Mouse (Mus musculus) limb, embryonic 10.5 days (tissue): ENCODE data around the gene Rbm19. TPM values are rescaled to one million over a fixed set of nuclear protein-coding genes. Genes with fewer than 3 reads are reported as not detected.

ENCODE experiments used
- DNase-seq: peaks from one replicate; pipeline ENCODE4 v3.0.0-alpha.2; 2017; ENCODE audit warnings: low spot score
- H3K27ac ChIP-seq: fragments of 300-500 bp; sonication (generic); 2 replicates; pipeline ENCODE4 v1.5.1; 2016; ENCODE audit warnings: mild to moderate bottlenecking
- H3K27me3 ChIP-seq: fragments of 300-500 bp; sonication (generic); 2 replicates; pipeline ENCODE4 v1.6.1; 2016; ENCODE audit warnings: low read depth, mild to moderate bottlenecking; ENCODE audit not compliant: poor library complexity, severe bottlenecking
- H3K36me3 ChIP-seq: fragments of 300-500 bp; sonication (generic); 2 replicates; pipeline ENCODE4 v1.6.1; 2016; ENCODE audit warnings: mild to moderate bottlenecking, moderate library complexity
- H3K4me1 ChIP-seq: fragments of 300-500 bp; sonication (generic); 2 replicates; pipeline ENCODE4 v1.6.1; 2016
- H3K4me3 ChIP-seq: fragments of 300-500 bp; sonication (generic); 2 replicates; pipeline ENCODE4 v1.5.1; 2016; ENCODE audit warnings: mild to moderate bottlenecking, moderate library complexity
- H3K9me3 ChIP-seq: fragments of 300-500 bp; sonication (generic); replicated peaks from 2 replicates; pipeline ENCODE4 v1.6.1; 2016; ENCODE audit warnings: mild to moderate bottlenecking
- WGBS: fragments of 180-500 bp; shearing (Covaris S2); methylation state at CpG from one replicate; pipeline ENCODE4 v1.1.7; 2016; 5-methylcytosine and 5-hydroxymethylcytosine counted together
- polyA plus RNA-seq: library from polyadenylated mRNA; unstranded; fragments of >200 nt; fragmentation: Nextera tagmentation; extraction: Ambion mirVana; gene quantifications from 2 replicates; pipeline ENCODE4 v1.2.1, GENCODE M21; 2016

The Rbm19 gene
- polyA plus RNA-seq, 1 experiment from 2014 or later: 37.4 TPM

- H3K4me1 ChIP-seq: peaks cover 14% of the 10 kb centered on the region
- no peaks in the 10 kb centered on the region for H3K9me3 ChIP-seq
- H3K36me3 ChIP-seq: peaks cover 72% of the 10 kb centered on the region
- no peak overlapping the region for H3K4me3 ChIP-seq
- 90% methylated on average over 5 of the region's 5 CpGs for WGBS
- peak overlapping the region; percentile 53 for H3K27ac ChIP-seq
- H3K27me3 ChIP-seq: no peaks in the 10 kb centered on the region
- no peak for DNase-seq
Observed at GRCm38 (mm10) chr5:120137038-120137437, 20.8 kb downstream of the Rbm19 start.

- Histone ChIP-seq H3K4me1 (peaks cover 14% of the 10 kb centered on the region), H3K27ac (0 out of 2 replicates have a peak overlapping the region, but pooled peaks have one; percentile 1), H3K27me3 (no peaks in the 10 kb centered on the region), H3K36me3 (peaks cover 72% of the 10 kb centered on the region), H3K9me3 (no peaks in the 10 kb centered on the region), H3K4me3 (no peak overlapping the region)
- 88% methylated on average over 1 of the region's 1 CpGs for WGBS
- DNase-seq: no peak
Observed at GRCm38 (mm10) chr5:120137846-120138245, 21.6 kb downstream of the Rbm19 start.

- Histone ChIP-seq H3K27ac (0 out of 2 replicates have a peak overlapping the region, but pooled peaks have one; percentile 1), H3K36me3 (peaks cover 72% of the 10 kb centered on the region), H3K4me3 (no peak overlapping the region), H3K9me3 (no peaks in the 10 kb centered on the region), H3K4me1 (peaks cover 14% of the 10 kb centered on the region), H3K27me3 (no peaks in the 10 kb centered on the region)
- DNase-seq: no peak
- WGBS: 92% methylated on average over 3 of the region's 3 CpGs
Observed at GRCm38 (mm10) chr5:120138406-120138805, 22.1 kb downstream of the Rbm19 start.

DNA sequence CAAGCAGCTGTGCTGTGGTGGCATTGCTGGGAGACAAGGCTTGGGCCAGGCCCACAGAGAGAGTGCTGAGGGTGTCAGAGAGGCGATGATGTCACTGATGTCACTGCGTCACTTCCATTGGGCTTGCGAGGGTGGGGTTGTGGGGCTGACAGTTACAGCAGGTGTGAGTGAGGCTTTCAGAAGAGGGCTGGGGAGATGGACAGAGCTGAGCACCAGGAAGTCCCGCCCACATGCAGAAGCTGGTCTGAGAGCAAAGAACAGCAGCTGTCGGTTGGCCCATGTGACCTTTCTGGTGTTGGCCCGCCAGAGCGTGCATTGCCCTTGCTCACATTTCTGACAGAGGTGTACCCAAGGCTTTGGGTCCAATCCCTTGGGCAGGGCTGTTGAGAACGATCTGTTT, 23.0 kb downstream of the Rbm19 start:
- peaks cover 76% of the 10 kb centered on the region for H3K36me3 ChIP-seq
- WGBS: 64% methylated on average over 8 of the region's 8 CpGs
- no peaks in the 10 kb centered on the region for H3K9me3 ChIP-seq
- no peaks in the 10 kb centered on the region for H3K27me3 ChIP-seq
- H3K27ac ChIP-seq: 0 out of 2 replicates have a peak overlapping the region, but pooled peaks have one; percentile 12
- no peak for DNase-seq
- H3K4me1 ChIP-seq: peaks cover 14% of the 10 kb centered on the region
- H3K4me3 ChIP-seq: no peak overlapping the region

DNA sequence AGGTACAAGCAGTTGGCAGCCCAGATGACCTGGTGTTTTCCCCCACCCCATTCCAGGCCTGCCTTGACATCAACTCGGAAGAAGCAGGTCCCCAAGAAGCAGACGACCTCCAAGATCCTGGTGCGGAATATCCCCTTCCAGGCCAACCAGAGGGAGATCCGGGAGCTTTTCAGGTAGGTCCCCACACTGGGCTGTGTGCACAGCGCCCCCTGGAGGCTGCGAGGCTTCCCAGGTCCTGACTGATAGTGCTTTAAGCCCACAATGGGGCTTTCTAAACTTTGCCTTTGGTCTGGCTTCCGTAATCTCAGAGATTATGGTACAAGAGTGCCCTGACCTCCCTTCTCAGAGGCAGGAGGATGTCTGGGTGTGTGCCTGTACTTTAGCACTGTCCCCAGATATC, 27.7 kb downstream of the Rbm19 start:
- no peaks in the 10 kb centered on the region for H3K27me3 ChIP-seq
- WGBS: 62% methylated on average over 7 of the region's 7 CpGs
- peak; percentile 62 for DNase-seq
- peaks cover 88% of the 10 kb centered on the region for H3K36me3 ChIP-seq
- H3K27ac ChIP-seq: no peak overlapping the region
- peaks cover 22% of the 10 kb centered on the region for H3K4me1 ChIP-seq
- H3K4me3 ChIP-seq: no peak overlapping the region
- H3K9me3 ChIP-seq: no peaks in the 10 kb centered on the region

DNA sequence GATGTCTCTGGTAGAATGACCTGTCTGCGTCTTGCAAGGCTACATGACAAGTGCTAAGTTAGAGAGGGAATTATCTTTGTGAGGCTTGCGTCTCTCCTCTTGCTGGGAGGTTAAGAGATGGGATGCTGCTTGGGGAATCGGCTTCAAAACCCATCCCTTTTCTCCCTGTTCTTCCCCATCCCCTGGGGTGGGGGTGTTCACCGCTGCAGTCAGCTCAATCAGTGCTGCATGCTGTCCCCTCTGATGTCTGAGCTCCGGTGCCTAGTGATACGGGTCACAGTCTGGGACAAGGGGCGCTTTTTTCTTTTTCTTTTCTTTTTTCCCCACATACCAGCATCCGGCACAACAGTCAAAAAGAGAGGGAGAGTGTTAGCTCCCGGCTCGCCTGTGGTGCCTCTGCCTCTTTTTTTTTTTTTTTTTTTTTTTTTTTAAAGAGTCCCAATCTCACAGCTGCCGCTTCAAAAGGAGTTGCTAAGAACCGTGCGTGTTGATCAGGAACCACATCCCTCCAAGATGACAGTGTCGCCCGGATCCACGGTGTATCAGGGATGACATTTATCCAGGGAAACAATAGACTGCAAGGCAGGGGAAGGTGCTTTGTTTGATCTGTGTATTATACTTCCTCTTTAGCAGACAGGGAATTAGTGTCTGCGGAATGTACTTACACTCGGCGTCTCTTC, 29.2 kb downstream of the Rbm19 start:
- WGBS: 88% methylated on average over 19 of the region's 19 CpGs
- Histone ChIP-seq H3K4me3 (no peak overlapping the region), H3K27me3 (no peaks in the 10 kb centered on the region), H3K9me3 (no peaks in the 10 kb centered on the region), H3K36me3 (peaks cover 95% of the 10 kb centered on the region), H3K4me1 (peaks cover 17% of the 10 kb centered on the region), H3K27ac (no peak overlapping the region)
- no peak for DNase-seq

GRCm38 (mm10) chr5:120146051-120146385, 29.8 kb downstream of the Rbm19 start:
- Histone ChIP-seq H3K4me3 (no peak overlapping the region), H3K36me3 (peaks cover 95% of the 10 kb centered on the region), H3K27me3 (no peaks in the 10 kb centered on the region), H3K9me3 (no peaks in the 10 kb centered on the region), H3K4me1 (peaks cover 17% of the 10 kb centered on the region), H3K27ac (peak overlapping the region; percentile 61)
- DNase-seq: peak; percentile 66
- 67% methylated on average over 11 of the region's 11 CpGs for WGBS

DNA sequence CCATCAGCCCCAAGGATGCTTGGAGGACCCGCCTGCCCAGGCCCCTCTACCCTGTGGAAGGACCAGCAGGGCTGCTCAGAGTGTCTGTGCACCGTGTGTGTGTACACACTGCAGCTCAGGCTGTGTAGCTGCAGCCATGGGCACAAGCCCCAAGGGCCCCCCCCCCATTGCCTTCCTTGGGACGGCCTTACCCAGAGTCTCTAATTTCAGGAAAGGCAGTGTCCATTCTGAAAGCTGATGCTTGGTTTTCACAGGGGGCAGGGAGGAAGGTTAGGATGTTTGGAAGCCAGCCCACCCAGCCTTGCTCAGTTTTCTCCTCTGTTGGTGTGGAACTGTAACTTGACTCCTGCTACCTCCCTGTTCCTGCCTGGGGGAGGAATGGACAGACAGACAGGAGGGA, 30.6 kb downstream of the Rbm19 start:
- Histone ChIP-seq H3K27me3 (no peaks in the 10 kb centered on the region), H3K27ac (peak overlapping the region; percentile 61), H3K9me3 (no peaks in the 10 kb centered on the region), H3K4me1 (peaks cover 17% of the 10 kb centered on the region), H3K4me3 (no peak overlapping the region), H3K36me3 (peaks cover 94% of the 10 kb centered on the region)
- DNase-seq: peak; percentile 34
- 58% methylated on average over 3 of the region's 3 CpGs for WGBS

DNA sequence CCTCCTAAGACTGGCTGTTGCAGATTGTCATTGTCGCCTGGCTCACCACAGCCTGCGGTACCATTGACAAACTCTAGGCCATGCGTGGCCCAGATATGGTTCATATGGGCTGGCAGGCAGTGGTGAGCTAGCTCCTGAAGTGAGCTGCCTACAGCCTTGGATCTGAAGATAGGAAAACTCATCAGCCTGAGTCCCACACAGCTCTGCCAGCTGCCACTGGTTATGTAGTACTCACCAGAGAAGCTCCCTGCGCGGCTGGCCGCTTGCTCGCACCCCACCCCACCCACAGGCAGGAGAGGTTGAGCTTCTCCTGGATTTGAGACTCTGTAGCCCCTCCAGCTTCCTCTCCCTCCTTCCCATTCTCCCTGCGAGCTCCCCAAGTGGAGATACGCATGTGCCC, 32.0 kb downstream of the Rbm19 start:
- no peak overlapping the region for H3K27ac ChIP-seq
- H3K4me3 ChIP-seq: no peak overlapping the region
- DNase-seq: no peak
- H3K36me3 ChIP-seq: peaks cover 92% of the 10 kb centered on the region
- peaks cover 17% of the 10 kb centered on the region for H3K4me1 ChIP-seq
- H3K27me3 ChIP-seq: no peaks in the 10 kb centered on the region
- no peaks in the 10 kb centered on the region for H3K9me3 ChIP-seq
- WGBS: 91% methylated on average over 9 of the region's 9 CpGs

DNA sequence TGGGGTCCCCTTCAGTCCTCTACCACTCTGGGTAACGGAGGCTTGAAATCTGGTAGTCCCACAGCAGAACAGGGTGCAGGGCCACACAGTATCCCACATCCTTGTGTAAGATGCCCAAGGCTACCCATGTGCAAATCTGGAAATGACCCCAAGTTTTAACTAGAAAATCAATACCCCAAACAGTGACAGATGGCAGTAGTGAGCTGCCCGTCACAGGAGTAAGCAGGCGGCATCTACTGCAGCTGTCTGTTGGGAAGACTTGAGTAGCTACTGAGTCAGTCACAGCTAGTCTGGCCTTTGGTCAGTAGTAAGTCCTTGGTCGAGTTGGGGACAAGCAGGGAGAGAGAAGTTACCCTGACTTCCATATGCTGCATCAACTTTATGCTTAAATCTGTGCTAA, 34.9 kb downstream of the Rbm19 start:
- peaks cover 16% of the 10 kb centered on the region for H3K4me1 ChIP-seq
- no peak overlapping the region for H3K4me3 ChIP-seq
- H3K27ac ChIP-seq: no peak overlapping the region
- 81% methylated on average over 4 of the region's 4 CpGs for WGBS
- no peaks in the 10 kb centered on the region for H3K27me3 ChIP-seq
- DNase-seq: no peak
- no peaks in the 10 kb centered on the region for H3K9me3 ChIP-seq
- H3K36me3 ChIP-seq: peaks cover 74% of the 10 kb centered on the region

DNA sequence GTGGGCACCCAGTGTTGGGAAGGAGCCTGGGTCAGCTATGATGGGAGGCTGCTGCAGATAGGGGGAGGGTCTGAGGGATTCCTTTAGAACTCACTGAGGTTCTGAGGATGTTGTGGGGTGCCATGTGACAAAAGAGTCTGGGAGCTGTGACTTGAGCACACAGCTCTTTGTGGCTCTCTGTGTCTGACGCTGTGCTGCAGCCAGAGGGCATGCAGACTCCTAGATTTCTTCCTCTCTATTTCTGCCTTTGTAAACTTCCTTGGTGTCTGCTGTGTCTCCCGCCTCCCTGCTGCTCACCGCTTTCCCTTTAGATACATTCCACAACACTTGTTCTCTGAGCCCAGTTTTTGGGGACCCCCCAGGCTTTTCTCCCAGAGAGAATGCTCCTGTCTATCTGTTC, 36.9 kb downstream of the Rbm19 start:
- WGBS: 91% methylated on average over 3 of the region's 3 CpGs
- Histone ChIP-seq H3K9me3 (no peaks in the 10 kb centered on the region), H3K36me3 (peaks cover 55% of the 10 kb centered on the region), H3K27me3 (no peaks in the 10 kb centered on the region), H3K4me3 (no peak overlapping the region), H3K27ac (no peak overlapping the region), H3K4me1 (0 out of 2 replicates have a peak, but pooled peaks cover 10% of the 10 kb centered on the region)
- no peak for DNase-seq

DNA sequence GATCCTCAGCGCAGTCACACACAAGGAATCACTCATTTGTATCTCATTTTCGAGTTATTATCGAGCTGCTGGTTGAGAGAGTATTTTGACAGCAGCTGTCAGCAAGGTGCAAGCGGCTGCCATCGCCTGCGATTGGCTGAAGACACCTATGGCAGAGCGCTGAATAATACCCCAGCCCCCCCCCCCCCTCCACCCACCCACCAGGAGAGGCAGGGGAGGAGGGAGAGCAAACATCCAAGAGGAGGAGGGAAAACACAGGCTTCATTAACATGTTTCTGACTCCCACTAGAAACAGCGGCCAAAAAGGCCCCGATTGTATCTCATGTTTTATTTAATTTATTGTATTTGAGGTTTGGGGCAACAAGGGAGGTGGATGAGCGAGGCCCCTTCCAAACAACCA, 39.4 kb downstream of the Rbm19 start:
- Histone ChIP-seq H3K4me1 (0 out of 2 replicates have a peak, but pooled peaks cover 13% of the 10 kb centered on the region), H3K27me3 (no peaks in the 10 kb centered on the region), H3K27ac (no peak overlapping the region), H3K9me3 (no peaks in the 10 kb centered on the region), H3K4me3 (no peak overlapping the region), H3K36me3 (peaks cover 32% of the 10 kb centered on the region)
- DNase-seq: no peak
- WGBS: 84% methylated on average over 10 of the region's 10 CpGs

DNA sequence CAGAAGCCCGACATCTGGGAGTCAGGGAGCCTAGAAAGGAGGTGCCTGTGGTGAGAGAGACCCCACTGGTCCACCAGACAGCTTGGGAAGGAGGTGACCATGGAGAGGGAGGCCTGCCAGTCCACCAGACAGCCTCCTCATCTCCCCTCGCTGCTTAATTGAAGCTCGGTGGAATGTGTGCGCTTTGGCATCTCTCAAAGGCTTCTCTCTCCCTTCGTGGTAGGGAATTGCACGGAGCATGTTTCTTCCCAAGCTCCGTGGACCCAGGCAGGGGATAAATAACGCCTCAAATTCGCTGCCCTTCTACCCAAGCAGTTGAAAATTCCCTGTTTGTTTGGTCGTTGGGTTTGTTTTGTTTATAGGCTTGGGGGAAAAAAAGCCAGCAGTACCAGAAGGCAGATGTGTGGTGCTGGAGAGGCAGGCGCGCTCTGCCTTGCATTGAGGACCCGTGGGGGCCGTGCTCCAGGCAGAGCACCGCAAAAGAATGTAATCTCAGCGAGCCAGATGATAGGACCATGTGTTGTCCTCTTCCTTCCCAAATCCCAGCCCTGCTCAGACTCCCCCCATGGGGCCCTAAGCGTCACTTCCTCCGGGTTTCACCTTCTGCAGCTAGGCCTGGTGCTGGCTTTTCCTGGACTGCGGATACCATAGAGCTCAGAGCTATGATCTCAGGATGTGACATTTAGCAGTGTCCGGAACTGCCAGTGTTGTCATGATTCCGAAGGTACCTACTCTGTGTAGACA, 40.1 kb downstream of the Rbm19 start:
- Histone ChIP-seq H3K27ac (0 out of 2 replicates have a peak overlapping the region, but pooled peaks have one; percentile 36), H3K4me1 (0 out of 2 replicates have a peak, but pooled peaks cover 13% of the 10 kb centered on the region), H3K9me3 (no peaks in the 10 kb centered on the region), H3K27me3 (no peaks in the 10 kb centered on the region), H3K4me3 (no peak overlapping the region), H3K36me3 (peaks cover 33% of the 10 kb centered on the region)
- 73% methylated on average over 21 of the region's 21 CpGs for WGBS
- DNase-seq: no peak
